Mouse (Mus musculus) lung, adult 10 weeks (tissue): ENCODE data around the gene Myh3. TPM values are rescaled to one million over a fixed set of nuclear protein-coding genes. Genes with fewer than 3 reads are reported as not detected.

ENCODE experiments used
- polyA plus RNA-seq: library from polyadenylated mRNA; stranded (reverse); fragments of 350-450 nt; fragmentation: Illumina TruSeq; extraction: RNeasy Lipid Tissue Mini Kit (QIAGEN cat#74804); gene quantifications from one replicate; pipeline ENCODE4 v1.2.3, GENCODE M21; 2014; ENCODE audit warnings: low read depth, low replicate concordance; ENCODE audit not compliant: insufficient read depth

Myh3 gene
- polyA plus RNA-seq = not detected

GRCm38 (mm10) chr11:67078000-67078399, at the start of gene Myh3:
Gene Myh3 (plus strand): TSS chr11:67078300.

DNA sequence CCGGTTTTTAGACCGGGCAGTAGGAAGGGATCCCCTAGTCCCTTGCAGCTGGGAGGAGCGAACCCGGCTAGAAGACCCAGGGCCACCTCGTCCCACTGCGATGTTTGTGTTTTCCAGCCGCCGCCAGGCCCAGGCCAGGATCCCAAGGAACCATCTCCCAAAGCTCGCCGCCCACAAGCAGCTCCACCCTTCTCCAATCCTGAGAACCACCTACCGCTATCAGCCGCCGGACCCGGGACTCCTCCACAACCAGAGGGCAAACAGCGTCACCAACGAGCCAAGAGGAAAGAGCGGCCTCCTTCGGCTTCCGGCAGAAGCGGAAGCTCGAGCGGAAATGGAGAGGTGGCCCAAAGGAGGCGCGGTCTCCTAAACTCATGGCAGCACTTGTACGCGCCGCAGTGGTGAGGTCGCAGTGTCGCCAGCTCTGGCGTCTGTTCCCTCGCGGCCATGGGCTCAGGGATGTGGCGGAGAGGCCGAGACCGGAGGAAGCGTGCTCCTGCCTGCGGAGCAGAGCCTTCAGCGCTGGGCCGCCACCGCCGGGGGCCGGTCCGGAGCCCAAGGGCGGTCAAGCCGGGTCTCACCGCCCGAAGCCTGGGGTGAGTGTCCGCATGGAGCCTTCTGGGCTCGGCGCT, 25.7 kb upstream of the Myh3 start, which contains the start of the genes Adprm and Sco1:
Adprm (minus strand) TSS at position 274 of the 632 bp plus-strand sequence.
Sco1 (plus strand) TSS at position 350 of the 632 bp plus-strand sequence.

Other genes with a start within 250 kb of the Myh3 start
- gene Pirt, start 166.3 kb upstream of the Myh3 start, polyA plus RNA-seq = not detected
- not detected for gene Tmem238l, start 121.7 kb upstream of the Myh3 start, polyA plus RNA-seq
- gene Tmem220, start 53.1 kb upstream of the Myh3 start, polyA plus RNA-seq = 7.4 TPM
- gene Adprm, start 25.7 kb upstream of the Myh3 start, polyA plus RNA-seq = 25.7 TPM
- 5.1 TPM for gene Sco1, start 25.6 kb upstream of the Myh3 start, polyA plus RNA-seq
- not detected for gene Myh2, start 92.7 kb downstream of the Myh3 start, polyA plus RNA-seq
- 0.03 TPM for gene Myh1, start 121.8 kb downstream of the Myh3 start, polyA plus RNA-seq
- not detected for gene Myh4, start 159.7 kb downstream of the Myh3 start, polyA plus RNA-seq
- not detected for gene Myh8, start 198.8 kb downstream of the Myh3 start, polyA plus RNA-seq
- 3.0 TPM for gene Myh13, start 243.4 kb downstream of the Myh3 start, polyA plus RNA-seq